Mouse (Mus musculus): ENCODE data around the gene Olfr99.
"Not testable (repeated sequence)": the region's sequence is repeated elsewhere in the genome, so short reads cannot be mapped to it uniquely, and the experiment has no call there.

The Olfr99 gene

DNA sequence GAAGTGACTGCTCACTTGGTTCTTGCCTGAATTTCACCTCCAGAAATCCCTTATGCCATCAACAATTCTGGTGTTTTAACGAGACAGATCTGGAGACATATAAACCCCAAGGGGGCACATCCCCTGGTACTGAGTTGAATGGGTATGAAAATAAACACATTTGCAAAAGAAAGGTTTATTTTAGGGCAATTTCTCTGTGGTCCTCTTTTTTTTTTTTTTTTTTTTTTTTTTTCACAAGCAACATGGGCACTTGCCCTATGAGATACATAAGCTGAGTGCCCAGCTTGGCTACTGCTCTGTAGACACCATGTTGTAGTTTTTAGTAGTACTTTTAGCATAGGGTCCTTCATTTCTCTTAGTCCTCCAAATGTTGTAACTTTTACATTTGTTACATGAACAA, at the start of gene Olfr99:
TSS of gene Olfr99 (minus strand) at position 101 of the 400 bp plus-strand sequence.
- DNase-seq (ENCODE audit: low read depth, low spot score), result no peak

DNA sequence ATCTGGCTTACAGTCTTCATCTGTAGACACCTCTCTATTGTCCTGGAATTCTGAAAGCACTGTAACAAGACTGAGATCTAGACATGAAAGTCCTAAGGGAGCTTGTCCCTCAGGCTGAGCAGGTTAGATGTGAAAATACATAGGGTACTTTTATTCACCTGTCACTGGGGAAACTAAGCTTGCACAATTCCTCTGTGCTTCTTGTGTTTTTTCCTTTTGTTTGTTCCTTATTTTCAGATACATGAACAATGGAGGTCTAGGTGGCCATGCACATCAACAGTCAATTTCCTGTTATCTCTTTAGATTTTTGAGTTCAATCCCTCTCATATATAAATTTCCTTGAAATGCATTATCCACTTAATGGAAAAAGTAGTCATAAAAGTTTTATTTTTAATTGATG, 33.7 kb upstream of the Olfr99 start, which contains the start of gene Olfr102:
TSS of gene Olfr102 (minus strand) at position 101 of the 400 bp plus-strand sequence.
- no peak for DNase-seq (ENCODE audit: low read depth, low spot score)

GRCm38 (mm10) chr17:37310146-37310699, 27.0 kb upstream of the Olfr99 start:
- DNase-seq (ENCODE audit: low read depth, low spot score), result no peak

GRCm38 (mm10) chr17:37308483-37308882, 25.2 kb upstream of the Olfr99 start:
- DNase-seq (ENCODE audit: low read depth, low spot score), result peak; percentile 32

DNA sequence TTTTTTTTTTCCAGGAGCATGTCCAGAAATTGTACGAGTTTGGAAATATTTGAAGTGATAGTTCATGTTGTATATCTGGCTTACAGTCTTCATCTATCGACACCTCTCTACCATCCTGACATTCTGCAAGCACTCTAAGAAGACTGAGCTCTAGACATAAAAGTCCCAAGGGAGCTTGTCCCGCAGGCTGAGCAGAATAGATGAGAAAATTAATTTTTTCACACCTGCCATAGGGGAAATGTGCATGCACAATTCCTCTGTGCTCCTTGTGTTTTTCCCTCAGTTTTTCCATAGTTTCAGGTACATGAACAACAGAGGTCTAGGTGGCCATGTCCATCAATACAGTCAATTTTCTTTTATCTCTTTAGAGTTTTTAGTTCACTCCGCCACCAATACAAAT, 21.0 kb upstream of the Olfr99 start, which contains the start of gene Olfr101:
TSS of gene Olfr101 (minus strand) at position 101 of the 400 bp plus-strand sequence.
- DNase-seq (ENCODE audit: low read depth, low spot score), result no peak

DNA sequence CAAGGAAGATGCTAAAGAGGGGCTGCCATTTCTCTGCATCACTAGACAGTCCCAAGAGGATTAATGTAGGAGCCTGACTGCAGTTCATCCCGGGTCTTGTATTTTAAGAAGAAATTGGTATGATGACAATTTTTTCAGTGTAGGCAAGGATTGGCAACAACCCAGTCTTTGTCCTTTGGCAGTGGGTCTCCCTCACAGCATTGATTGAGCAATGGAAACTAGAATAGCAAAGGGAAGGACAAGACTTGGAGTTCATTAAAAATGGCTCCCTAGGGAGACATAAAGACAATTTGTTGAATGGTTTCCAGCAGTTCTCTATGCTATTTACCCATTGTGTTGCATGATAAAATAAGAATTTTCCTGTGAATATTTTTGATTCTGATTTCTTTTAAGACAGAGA, 2.9 kb downstream of the Olfr99 start:
- no peak for DNase-seq (ENCODE audit: low read depth, low spot score)

GRCm38 (mm10) chr17:37276573-37276972, 6.7 kb downstream of the Olfr99 start:
- DNase-seq (ENCODE audit: low read depth, low spot score), result no peak

DNA sequence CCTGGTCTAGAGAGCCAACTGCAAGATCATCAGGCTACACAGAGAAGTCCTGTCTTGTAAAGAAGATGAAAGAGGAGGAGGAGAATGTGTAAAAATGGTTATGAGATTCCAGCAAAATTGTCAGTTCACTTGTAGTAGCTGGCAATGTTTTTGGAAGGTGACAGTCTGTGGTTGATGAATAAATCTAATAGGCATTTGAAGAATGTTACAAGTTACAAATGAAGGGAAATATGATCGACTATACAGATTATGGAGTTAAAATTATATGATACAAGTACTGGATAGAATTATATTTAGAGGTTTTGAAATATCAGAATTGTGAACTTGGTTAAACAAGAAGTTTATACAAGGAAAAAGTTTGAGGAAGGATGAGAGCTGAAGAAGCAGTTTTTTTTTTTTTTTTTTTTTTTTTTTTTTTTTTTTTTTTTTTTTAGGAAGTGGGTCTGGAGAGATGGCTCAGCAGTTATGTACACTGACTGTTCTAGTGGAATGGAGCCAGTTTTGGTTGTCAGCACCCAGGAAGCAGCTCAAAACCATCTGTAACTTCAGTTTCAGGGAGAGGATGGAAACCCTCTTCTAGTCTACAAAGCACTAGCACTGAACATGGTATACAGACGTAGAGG, 7.5 kb downstream of the Olfr99 start:
- DNase-seq (ENCODE audit: low read depth, low spot score), result no peak

DNA sequence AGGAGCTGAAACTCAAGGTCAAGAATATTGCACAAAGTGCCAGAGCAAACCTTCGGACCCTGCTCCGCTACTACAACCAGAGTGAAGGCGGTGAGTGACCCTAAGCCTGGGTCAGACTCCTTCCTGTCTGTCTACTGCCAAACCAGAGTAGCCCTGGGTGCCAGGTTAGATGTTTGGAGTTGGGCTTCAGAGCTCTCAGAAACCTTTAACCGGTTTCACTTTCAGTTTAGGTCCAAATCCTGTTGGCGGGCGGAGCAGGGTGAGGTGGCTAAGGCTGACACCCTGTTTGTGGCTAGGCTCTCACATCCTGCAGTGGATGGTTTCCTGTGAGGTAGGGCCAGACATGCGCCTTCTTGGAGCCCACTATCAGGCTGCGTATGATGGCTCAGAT, 12.6 kb downstream of the Olfr99 start:
- peak; percentile 7 for DNase-seq (ENCODE audit: low read depth, low spot score)

GRCm38 (mm10) chr17:37270058-37270701, 13.1 kb downstream of the Olfr99 start, which contains the start of gene H2-M3:
TSS of gene H2-M3 (plus strand) at chr17:37270220.
- DNase-seq (ENCODE audit: low read depth, low spot score), result peak; percentile 87

DNA sequence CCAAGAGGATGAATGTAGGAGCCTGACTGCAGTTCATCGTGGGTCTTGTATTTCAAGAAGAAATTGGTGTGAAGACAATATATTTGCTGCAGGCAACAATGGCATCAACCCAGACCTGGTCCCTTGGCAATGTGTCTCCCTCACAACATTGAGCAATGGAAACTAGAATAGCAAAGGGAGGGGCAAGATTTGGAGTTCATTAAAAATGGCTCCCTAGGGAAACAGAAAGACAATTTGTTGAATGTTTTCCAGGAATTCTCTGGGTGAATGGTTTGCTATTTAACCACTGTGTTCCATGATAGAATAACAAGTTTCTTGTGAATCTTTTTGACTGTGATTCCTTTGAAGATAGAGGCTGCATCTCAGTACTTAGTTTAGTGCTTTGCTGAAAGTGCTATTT, 19.6 kb downstream of the Olfr99 start, which contains the start of gene Olfr98:
TSS of gene Olfr98 (minus strand) at position 124 of the 400 bp plus-strand sequence.
- no peak for DNase-seq (ENCODE audit: low read depth, low spot score)

DNA sequence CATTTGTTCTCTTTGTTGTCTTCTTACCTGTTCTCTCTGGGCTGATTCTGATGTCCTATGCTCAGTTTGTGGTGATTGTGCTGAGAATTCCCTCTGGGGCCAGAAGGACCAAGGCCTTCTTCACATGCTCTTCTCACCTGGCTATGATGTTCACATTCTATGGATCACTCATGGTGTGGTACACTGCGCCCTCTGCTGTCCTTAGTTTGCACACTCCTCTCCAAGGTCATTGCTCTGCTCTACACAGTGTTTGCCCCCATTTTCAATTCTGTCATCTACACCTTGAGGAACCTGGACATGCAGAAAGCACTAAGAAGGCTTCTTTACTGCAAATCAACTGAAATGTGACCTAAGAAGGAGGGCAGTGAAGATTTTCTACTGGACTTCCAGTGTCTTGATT, 32.7 kb downstream of the Olfr99 start:
- peak; percentile 25 for DNase-seq (ENCODE audit: low read depth, low spot score)

- DNase-seq (ENCODE audit: low read depth, low spot score), result no peak
Measured at GRCm38 (mm10) chr17:37249460-37249859, 33.8 kb downstream of the Olfr99 start.

- peak; percentile 62 for DNase-seq (ENCODE audit: low read depth, low spot score)
Measured at GRCm38 (mm10) chr17:37246715-37247114, 36.5 kb downstream of the Olfr99 start.

DNA sequence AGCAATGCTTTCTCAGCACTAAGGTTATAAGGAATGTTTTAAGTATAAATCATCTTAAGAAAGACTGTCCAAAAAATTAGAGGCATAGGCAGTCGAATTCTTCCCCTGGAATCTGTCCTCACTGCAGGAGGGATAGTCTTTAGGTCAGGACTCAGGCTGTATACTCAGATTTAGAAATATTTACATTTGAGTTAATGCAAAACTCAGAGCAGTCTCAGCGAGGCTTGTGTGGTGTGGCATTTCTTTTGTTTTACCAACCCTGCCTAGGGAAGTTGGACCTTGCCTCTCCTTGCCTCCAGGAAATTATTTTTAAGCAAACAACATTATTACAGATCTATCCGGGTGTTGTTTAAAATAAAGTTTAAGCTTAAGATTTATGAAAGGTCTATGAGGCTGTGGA, 41.1 kb downstream of the Olfr99 start:
- no peak for DNase-seq (ENCODE audit: low read depth, low spot score)

GRCm38 (mm10) chr17:37237230-37237629, 46.0 kb downstream of the Olfr99 start, which contains the start of gene Olfr97:
TSS of gene Olfr97 (minus strand) at chr17:37237330.
- DNase-seq (ENCODE audit: low read depth, low spot score), result not testable (repeated sequence)
